Mouse (Mus musculus): ENCODE measurements at regions not wholly inside any gene's neighbourhood (a gene's known extent, or its start where the extent isn't known, plus 50 kb on each side); places are given as distances from the start of the nearest gene placed in this dataset.

DNA sequence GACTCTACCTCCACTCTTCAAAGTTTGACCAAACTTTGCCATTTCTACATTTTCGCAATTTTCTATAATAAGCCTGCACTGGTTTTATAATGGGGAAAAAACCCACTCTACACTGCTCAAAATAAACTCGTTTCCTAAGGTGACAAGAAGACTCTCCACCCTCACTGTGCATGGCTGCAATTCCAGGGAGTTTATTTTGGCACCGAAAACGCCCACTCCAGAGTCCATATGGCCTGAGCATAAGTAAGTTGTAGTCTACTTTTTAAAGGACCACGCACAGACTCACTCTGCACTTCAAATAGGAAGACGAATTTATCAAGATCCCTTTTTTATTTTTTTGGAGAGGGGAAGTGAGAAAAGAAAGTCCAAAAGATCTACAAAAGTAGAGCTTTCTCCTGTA, 219.4 kb downstream of the Pdcd6ip start:
- no peak for DNase-seq (ENCODE audit: low spot score in 2 of 2)

- DNase-seq (ENCODE audit: low spot score in 2 of 2), result no peak
Measured at GRCm38 (mm10) chr9:113486494-113487081, 221.5 kb downstream of the Pdcd6ip start.

DNA sequence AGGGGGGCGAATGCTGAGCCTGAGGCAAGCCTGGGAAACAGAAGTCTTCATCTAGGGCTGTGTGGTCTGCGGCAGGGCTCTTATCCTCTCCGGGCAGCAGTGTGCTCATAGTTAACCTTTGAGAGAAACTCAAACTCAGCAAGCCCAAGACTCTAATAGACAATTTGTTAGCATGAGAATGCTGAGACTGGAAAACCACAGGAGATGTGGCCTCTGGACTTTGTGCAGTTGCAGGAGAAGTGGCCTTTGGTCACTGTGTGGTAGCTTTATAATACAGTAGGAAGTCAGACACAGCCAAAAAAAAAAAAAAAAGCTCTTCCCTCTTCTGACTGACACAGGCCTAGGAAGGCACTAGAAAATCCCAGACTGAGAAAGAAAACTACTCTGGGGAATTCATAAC, 228.2 kb downstream of the Pdcd6ip start:
- DNase-seq (ENCODE audit: low spot score in 2 of 2), result no peak

GRCm38 (mm10) chr9:113478761-113479265, 229.2 kb downstream of the Pdcd6ip start:
- DNase-seq (ENCODE audit: low spot score in 2 of 2), result no peak

DNA sequence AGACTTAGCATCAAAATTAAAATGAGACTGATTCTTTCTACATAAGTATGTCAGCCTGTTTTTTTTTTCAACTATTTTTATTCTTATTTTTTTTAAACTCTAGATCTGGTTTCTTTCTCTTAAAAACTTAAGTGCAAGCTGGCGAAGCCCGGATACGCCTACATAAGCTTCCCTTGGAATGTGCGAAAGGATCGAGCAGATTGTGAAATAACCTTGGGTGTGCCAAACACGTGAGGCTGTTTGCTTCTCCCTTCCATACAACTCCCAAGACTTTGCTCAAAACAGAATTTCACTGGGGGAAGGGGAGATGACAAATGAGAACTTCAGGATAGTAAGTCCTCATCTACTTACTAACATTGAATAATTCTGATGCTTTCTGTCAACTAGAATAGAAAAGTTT, 236.3 kb downstream of the Pdcd6ip start:
- no peak for DNase-seq (ENCODE audit: low spot score in 2 of 2)

DNA sequence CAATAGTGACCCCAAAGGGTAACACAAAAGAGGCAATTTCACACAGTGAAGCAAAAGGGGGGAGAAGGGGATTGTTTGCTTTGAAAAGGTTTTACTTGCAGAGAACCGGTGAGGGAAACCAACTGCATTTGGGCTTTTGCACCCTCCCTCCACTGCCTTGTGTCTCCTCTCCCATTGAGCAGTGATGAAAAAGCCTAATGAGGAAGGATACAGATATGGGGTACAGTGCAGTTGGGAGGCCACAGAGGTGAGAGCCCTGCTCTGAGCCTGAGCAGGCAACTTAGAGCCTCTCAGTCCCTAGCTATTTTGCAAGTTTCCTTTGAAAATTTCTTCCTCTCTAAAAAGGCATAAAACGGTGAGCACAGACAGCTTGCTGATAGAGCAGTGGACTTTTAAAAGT, 245.2 kb downstream of the Pdcd6ip start:
- no peak for DNase-seq (ENCODE audit: low spot score in 2 of 2)

DNA sequence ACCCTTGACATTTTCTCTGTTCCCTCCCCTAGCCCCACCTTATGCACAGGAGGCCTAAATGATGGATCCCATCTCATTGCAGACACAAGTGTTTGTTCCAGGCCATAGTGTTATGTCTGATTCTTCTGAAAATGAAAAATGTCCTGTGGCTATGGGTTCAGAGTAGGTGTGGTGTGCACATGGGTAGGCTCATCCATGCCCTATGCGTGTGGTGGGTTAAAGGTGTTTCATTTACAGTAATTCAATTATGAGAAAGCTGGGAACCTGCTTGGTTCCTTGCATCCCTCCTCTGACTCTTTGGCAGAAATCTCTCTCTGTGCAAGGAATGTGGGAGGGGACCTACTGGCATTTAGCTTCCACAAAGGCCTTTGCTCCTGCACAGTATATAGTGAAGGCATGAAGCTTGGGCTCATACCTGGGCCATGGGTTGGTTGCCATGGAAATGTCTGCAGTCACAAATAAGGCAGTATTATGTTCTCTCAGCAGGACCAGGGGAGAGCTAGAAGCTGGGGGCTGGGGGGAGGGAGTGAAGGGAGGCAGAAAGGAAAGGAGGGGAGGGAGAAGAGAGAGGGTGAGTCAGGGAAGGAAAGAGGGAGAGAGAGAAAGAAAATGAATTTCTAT, 245.7 kb downstream of the Pdcd6ip start:
- DNase-seq (ENCODE audit: low spot score in 2 of 2), result no peak

DNA sequence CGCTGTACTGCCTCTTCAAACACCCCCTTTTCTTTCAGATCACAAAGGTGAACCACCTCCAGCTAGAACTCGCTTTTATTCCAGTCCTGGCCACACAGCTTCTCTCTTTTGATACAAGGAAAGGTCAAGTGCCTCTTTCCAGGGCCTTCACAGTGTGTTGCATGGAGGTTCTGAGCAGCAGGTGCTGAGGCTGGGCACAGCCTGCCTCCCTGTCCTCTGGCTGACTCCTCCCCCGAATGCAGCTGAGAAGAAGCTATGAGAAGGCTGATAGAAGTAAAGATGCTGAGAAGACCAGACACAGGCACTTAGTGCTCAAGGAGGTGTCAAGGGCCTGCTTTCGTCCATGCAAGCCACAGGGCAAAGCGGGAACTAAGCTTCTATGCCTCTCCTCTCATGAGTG, 248.2 kb downstream of the Pdcd6ip start:
- no peak for DNase-seq (ENCODE audit: low spot score in 2 of 2)

DNA sequence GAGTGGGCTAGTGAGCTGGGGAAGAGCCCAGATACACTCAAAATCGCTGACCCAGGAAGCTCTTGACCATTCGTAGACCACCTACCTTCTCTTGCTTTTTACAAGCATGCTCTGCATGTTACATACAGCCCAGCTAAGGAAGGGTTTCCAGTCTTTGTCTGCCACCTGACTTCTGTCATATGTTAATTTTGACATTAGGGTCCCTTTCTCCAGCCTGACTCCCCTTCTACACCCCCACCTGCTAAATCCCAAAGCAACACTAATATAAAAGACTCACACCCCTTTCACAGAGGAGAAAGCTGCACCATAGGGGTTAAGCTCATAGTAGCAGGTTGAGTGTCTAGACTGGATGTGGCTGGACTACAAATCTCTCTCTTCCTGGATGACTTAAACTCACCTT, 248.8 kb downstream of the Pdcd6ip start:
- no peak for DNase-seq (ENCODE audit: low spot score in 2 of 2)

- no peak for DNase-seq (ENCODE audit: low spot score in 2 of 2)
Measured at GRCm38 (mm10) chr9:113458741-113459154, 249.3 kb downstream of the Pdcd6ip start.

- DNase-seq (ENCODE audit: low spot score in 2 of 2), result no peak
Measured at GRCm38 (mm10) chr9:113457169-113457850, 250.7 kb downstream of the Pdcd6ip start.

GRCm38 (mm10) chr9:113455577-113455976, 252.5 kb downstream of the Pdcd6ip start:
- DNase-seq (ENCODE audit: low spot score in 2 of 2), result no peak

- DNase-seq (ENCODE audit: low spot score in 2 of 2), result no peak
Measured at GRCm38 (mm10) chr9:113453231-113453630, 254.8 kb downstream of the Pdcd6ip start.

GRCm38 (mm10) chr9:113441770-113442411, 266.2 kb downstream of the Pdcd6ip start:
- no peak for DNase-seq (ENCODE audit: low spot score in 2 of 2)

GRCm38 (mm10) chr9:113438394-113438793, 269.7 kb downstream of the Pdcd6ip start:
- no peak for DNase-seq (ENCODE audit: low spot score in 2 of 2)

GRCm38 (mm10) chr9:113435921-113436320, 272.1 kb downstream of the Pdcd6ip start:
- no peak for DNase-seq (ENCODE audit: low spot score in 2 of 2)

DNA sequence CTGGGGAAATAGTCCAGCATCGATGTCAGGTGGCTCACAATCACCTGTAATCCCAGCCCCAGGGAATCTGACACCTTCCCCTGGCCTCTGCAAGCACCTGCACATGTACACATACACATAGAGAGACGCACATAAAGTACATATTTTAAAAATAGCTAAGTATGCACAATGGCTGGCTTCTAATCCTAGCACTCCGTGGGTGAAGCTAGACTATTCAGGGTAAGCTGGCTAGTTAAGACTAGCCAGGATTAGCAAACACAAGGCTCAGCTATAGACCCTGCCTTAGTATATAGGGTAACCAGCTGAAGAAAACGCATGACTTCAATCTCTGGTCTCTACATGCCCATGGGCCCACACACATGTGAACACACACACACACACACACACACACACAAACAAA, 274.6 kb downstream of the Pdcd6ip start:
- no peak for DNase-seq (ENCODE audit: low spot score in 2 of 2)

- DNase-seq (ENCODE audit: low spot score in 2 of 2), result no peak
Measured at GRCm38 (mm10) chr9:113432601-113433179, 275.4 kb downstream of the Pdcd6ip start.

DNA sequence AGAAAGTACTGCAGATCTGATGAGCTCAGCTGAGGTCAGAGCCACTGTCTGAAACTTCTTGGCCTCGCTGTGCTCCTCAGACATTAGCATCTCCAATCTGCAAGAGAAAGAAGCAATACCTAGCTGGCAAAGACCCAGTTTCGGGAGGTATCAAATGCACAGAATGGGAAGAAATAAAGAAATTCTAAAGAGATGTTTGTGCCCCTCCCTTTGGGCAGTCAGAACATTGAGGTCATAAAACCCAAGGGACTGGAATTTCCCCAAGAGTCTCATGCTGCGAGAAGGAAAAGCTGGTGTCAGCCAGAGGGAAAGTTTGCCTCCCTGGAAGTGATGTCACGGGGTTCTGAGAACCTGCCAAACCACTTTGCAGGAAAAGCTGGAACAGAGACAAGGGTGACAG, 277.6 kb downstream of the Pdcd6ip start:
- DNase-seq (ENCODE audit: low spot score in 2 of 2), result no peak

- DNase-seq (ENCODE audit: low spot score in 2 of 2), result no peak
Measured at GRCm38 (mm10) chr9:113427281-113427680, 280.8 kb downstream of the Pdcd6ip start.

DNA sequence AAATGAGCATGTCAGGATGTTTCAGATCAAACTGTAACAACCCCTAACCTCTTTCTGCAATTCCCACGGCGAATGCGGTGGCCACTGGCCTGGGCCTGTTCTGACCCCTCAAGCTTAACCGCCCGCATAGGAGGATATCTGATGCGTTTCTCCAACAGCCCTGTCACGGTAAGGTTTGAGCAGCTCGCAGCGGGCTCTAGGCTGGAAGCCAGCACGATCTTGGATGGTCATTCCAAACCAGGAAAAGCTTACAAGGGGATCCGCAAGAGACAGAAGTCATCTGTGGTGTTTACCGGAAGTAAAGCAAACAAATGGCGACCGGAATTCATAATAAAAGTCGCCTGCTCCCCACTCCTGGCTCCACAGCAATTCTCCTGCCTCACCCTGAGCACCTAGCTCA, 281.7 kb downstream of the Pdcd6ip start:
- no peak for DNase-seq (ENCODE audit: low spot score in 2 of 2)

GRCm38 (mm10) chr9:113421645-113422044, 286.4 kb downstream of the Pdcd6ip start:
- no peak for DNase-seq (ENCODE audit: low spot score in 2 of 2)
